Mouse (Mus musculus) adrenal gland, postnatal 4 days (tissue): ENCODE data around the gene Serpina3n. TPM values are rescaled to one million over a fixed set of nuclear protein-coding genes. Genes with fewer than 3 reads are reported as not detected.
A peak's percentile ranks its signal among the peaks of the same experiment; 100 is the strongest.
"Not testable (repeated sequence)": the region's sequence is repeated elsewhere in the genome, so short reads cannot be mapped to it uniquely, and the experiment has no call there.

Experiments
- DNase-seq, 2 experiments: peaks; one replicate each; pipeline ENCODE4 v3.0.0; 2021 to 2022; ENCODE audit warnings: low spot score in 2 of 2, mixed read lengths in 2 of 2
- long read RNA-seq, 2 experiments: library from polyadenylated mRNA; stranded (forward); transcript quantifications; one replicate each; pipeline ENCODE4 v2.0.0; 2021
- total RNA-seq, 2 experiments: library from RNA; stranded (reverse); gene quantifications; 2 replicates each; pipeline ENCODE4 v1.2.3; 2021

The Serpina3n gene
- total RNA-seq, result 10 to 100 TPM in 1 of 2 experiments, 1 to 10 TPM in 1; 2.4 to 57.1 TPM
- long read RNA-seq, experiment 1, partial matches to known transcripts, result 2 of 7 reads
- long read RNA-seq, experiment 1, other reads (novel, unspliced or antisense), result 3 of 7 reads
- long read RNA-seq, experiment 2, partial matches to known transcripts, result 0 of 1 reads
- long read RNA-seq, experiment 2, other reads (novel, unspliced or antisense), result 0 of 1 reads

- no peak for DNase-seq
These were observed at the start of gene Serpina3n for GRCm38 (mm10) chr12:104406454-104406885. Gene Serpina3n (plus strand): TSS chr12:104406729.

GRCm38 (mm10) chr12:104369986-104370385, 36.5 kb upstream of the Serpina3n start:
- no peak for DNase-seq

GRCm38 (mm10) chr12:104377179-104377578, 29.4 kb upstream of the Serpina3n start:
- DNase-seq, result not testable (repeated sequence)

GRCm38 (mm10) chr12:104378351-104378750, 28.2 kb upstream of the Serpina3n start:
- not testable (repeated sequence) for DNase-seq

- not testable (repeated sequence) for DNase-seq
These were observed 27.7 kb upstream of the Serpina3n start for GRCm38 (mm10) chr12:104378815-104379214.

- DNase-seq, result no peak
These were observed 26.7 kb upstream of the Serpina3n start for GRCm38 (mm10) chr12:104379856-104380255.

- DNase-seq, result not testable (repeated sequence)
These were observed 25.4 kb upstream of the Serpina3n start for GRCm38 (mm10) chr12:104381071-104381604.

GRCm38 (mm10) chr12:104385987-104386386, 20.5 kb upstream of the Serpina3n start:
- not testable (repeated sequence) for DNase-seq

- not testable (repeated sequence) for DNase-seq
These were observed 19.7 kb upstream of the Serpina3n start for GRCm38 (mm10) chr12:104386878-104387277.

- DNase-seq, result no peak
These were observed 18.1 kb upstream of the Serpina3n start for GRCm38 (mm10) chr12:104388477-104388876.

- not testable (repeated sequence) for DNase-seq
These were observed 15.5 kb upstream of the Serpina3n start for GRCm38 (mm10) chr12:104391057-104391456.

GRCm38 (mm10) chr12:104403968-104404367, 2.6 kb upstream of the Serpina3n start:
- no peak for DNase-seq

GRCm38 (mm10) chr12:104412507-104412906, 6.0 kb downstream of the Serpina3n start:
- no peak for DNase-seq

GRCm38 (mm10) chr12:104414576-104414975, 8.0 kb downstream of the Serpina3n start:
- no peak for DNase-seq

GRCm38 (mm10) chr12:104415625-104416315, 9.2 kb downstream of the Serpina3n start:
- DNase-seq, result no peak

- peak; percentile 49 to 67 for DNase-seq
These were observed 12.0 kb downstream of the Serpina3n start for GRCm38 (mm10) chr12:104418340-104419135.

- DNase-seq, result no peak
These were observed 12.6 kb downstream of the Serpina3n start for GRCm38 (mm10) chr12:104419136-104419462.

- DNase-seq, result no peak
These were observed 16.3 kb downstream of the Serpina3n start for GRCm38 (mm10) chr12:104422615-104423392.

GRCm38 (mm10) chr12:104425591-104425990, 19.1 kb downstream of the Serpina3n start:
- no peak for DNase-seq

- no peak for DNase-seq
These were observed 20.4 kb downstream of the Serpina3n start for GRCm38 (mm10) chr12:104426915-104427314.

- DNase-seq, result no peak
These were observed 24.8 kb downstream of the Serpina3n start for GRCm38 (mm10) chr12:104431359-104431758.
